Mouse (Mus musculus) stomach, embryonic 16.5 days (tissue): ENCODE measurements around the gene Ulk3. TPM values are rescaled to one million over a fixed set of nuclear protein-coding genes. Genes with fewer than 3 reads are reported as not detected.

Source experiments
- ATAC-seq: fragments of 200-750 bp; cut with Nextera tagmentation; 2 replicates; pipeline ENCODE4 v1.8.0; 2017; ENCODE audit warnings: moderate number of reproducible peaks, moderate TSS enrichment; ENCODE audit not compliant: insufficient read depth, low FRiP score
- H3K27ac ChIP-seq: fragments of 300-500 bp; sonication (generic); 2 replicates; pipeline ENCODE4 v1.5.1; 2014; ENCODE audit warnings: low read length
- H3K27me3 ChIP-seq: fragments of 300-500 bp; sonication (generic); 2 replicates; pipeline ENCODE4 v1.6.1; 2014; ENCODE audit warnings: low read length, control low read depth, mixed read lengths; ENCODE audit not compliant: control insufficient read depth, insufficient read depth
- H3K36me3 ChIP-seq: fragments of 300-500 bp; sonication (generic); 2 replicates; pipeline ENCODE4 v1.6.1; 2014; ENCODE audit warnings: low read length; ENCODE audit not compliant: control insufficient read depth, insufficient read depth
- H3K4me1 ChIP-seq: fragments of 300-500 bp; sonication (generic); 2 replicates; pipeline ENCODE4 v1.6.1; 2014; ENCODE audit warnings: low read length, control low read depth, mixed read lengths; ENCODE audit not compliant: control insufficient read depth, insufficient read depth
- H3K4me2 ChIP-seq: fragments of 300-500 bp; sonication (generic); 2 replicates; pipeline ENCODE4 v1.6.1; 2014; ENCODE audit warnings: low read depth, low read length, mixed read lengths
- H3K4me3 ChIP-seq: fragments of 300-500 bp; sonication (generic); replicated peaks from 2 replicates; pipeline ENCODE4 v1.5.1; 2014; ENCODE audit warnings: mild to moderate bottlenecking, low read length
- H3K9ac ChIP-seq: fragments of 300-500 bp; sonication (generic); 2 replicates; pipeline ENCODE4 v1.6.1; 2014; ENCODE audit warnings: low read length
- H3K9me3 ChIP-seq: fragments of 300-500 bp; sonication (generic); replicated peaks from 2 replicates; pipeline ENCODE4 v1.6.1; 2016; ENCODE audit warnings: low read length, control low read depth; ENCODE audit not compliant: control insufficient read depth
- WGBS: fragments of 180-500 bp; shearing (Covaris S2); extraction: QIAGEN DNeasy Blood & Tissue Kit; methylation state at CpG from one replicate; pipeline ENCODE4 v1.1.7; 2014; 5-methylcytosine and 5-hydroxymethylcytosine counted together
- polyA plus RNA-seq: library from polyadenylated mRNA; unstranded; fragments of >200 nt; fragmentation: Nextera tagmentation; extraction: Ambion mirVana; gene quantifications from 2 replicates; pipeline ENCODE4 v1.2.1, GENCODE M21; 2015

Gene Ulk3
- polyA plus RNA-seq, 1 experiment from 2014 or later: 22.3 TPM

- Histone ChIP-seq H3K9ac (no peak overlapping the region), H3K27ac (peak overlapping the region; percentile 11; the same call in 1 of the 2 replicates), H3K27me3 (no peaks in the 10 kb centered on the region), H3K36me3 (0 out of 2 replicates have a peak, but pooled peaks cover 10% of the 10 kb centered on the region), H3K4me3 (no peak overlapping the region), H3K4me2 (no peak overlapping the region), H3K4me1 (peaks cover 36% of the 10 kb centered on the region), H3K9me3 (no peaks in the 10 kb centered on the region)
- no peak for ATAC-seq
- WGBS: 30% methylated on average over 4 of the region's 4 CpGs
These were observed 44.3 kb downstream of the Ulk3 start for GRCm38 (mm10) chr9:57633481-57634024.

GRCm38 (mm10) chr9:57637272-57637671 is 48.0 kb downstream of the Ulk3 start:
- Histone ChIP-seq H3K27me3 (no peaks in the 10 kb centered on the region), H3K4me1 (peaks cover 62% of the 10 kb centered on the region), H3K27ac (peak overlapping the region; percentile 95), H3K9ac (no peak overlapping the region), H3K9me3 (no peaks in the 10 kb centered on the region), H3K36me3 (no peaks in the 10 kb centered on the region), H3K4me2 (peak overlapping the region; percentile 57), H3K4me3 (no peak overlapping the region)
- ATAC-seq: no peak
- WGBS: 37% methylated on average over 3 of the region's 3 CpGs

- Histone ChIP-seq H3K9ac (peak overlapping the region; percentile 59), H3K36me3 (no peaks in the 10 kb centered on the region), H3K4me1 (peaks cover 63% of the 10 kb centered on the region), H3K9me3 (no peaks in the 10 kb centered on the region), H3K27me3 (no peaks in the 10 kb centered on the region), H3K27ac (peak overlapping the region; percentile 95), H3K4me3 (peak overlapping the region; percentile 20), H3K4me2 (peak overlapping the region; percentile 57)
- 7% methylated on average over 6 of the region's 6 CpGs for WGBS
- peak; percentile 49; the same call in 1 of the 2 replicates for ATAC-seq
These were observed 48.6 kb downstream of the Ulk3 start for GRCm38 (mm10) chr9:57637741-57638322.

GRCm38 (mm10) chr9:57638651-57639459 is 49.6 kb downstream of the Ulk3 start:
- H3K27ac ChIP-seq: peak overlapping the region; percentile 95
- H3K36me3 ChIP-seq: no peaks in the 10 kb centered on the region
- H3K4me2 ChIP-seq: peak overlapping the region; percentile 57
- H3K27me3 ChIP-seq: no peaks in the 10 kb centered on the region
- ATAC-seq: peak; percentile 87
- 33% methylated on average over 8 of the region's 8 CpGs for WGBS
- H3K9ac ChIP-seq: peak overlapping the region; percentile 59
- no peaks in the 10 kb centered on the region for H3K9me3 ChIP-seq
- peaks cover 68% of the 10 kb centered on the region for H3K4me1 ChIP-seq
- peak overlapping the region; percentile 20; the same call in 1 of the 2 replicates for H3K4me3 ChIP-seq

GRCm38 (mm10) chr9:57639661-57640328 is 50.5 kb downstream of the Ulk3 start:
- Histone ChIP-seq H3K9me3 (no peaks in the 10 kb centered on the region), H3K9ac (peak overlapping the region; percentile 59), H3K27ac (peak overlapping the region; percentile 95), H3K4me3 (peak overlapping the region; percentile 32), H3K4me1 (peaks cover 69% of the 10 kb centered on the region), H3K27me3 (no peaks in the 10 kb centered on the region), H3K36me3 (no peaks in the 10 kb centered on the region), H3K4me2 (peak overlapping the region; percentile 57)
- ATAC-seq: no peak
- 60% methylated on average over 5 of the region's 5 CpGs for WGBS

GRCm38 (mm10) chr9:57640384-57640783 is 51.1 kb downstream of the Ulk3 start:
- H3K27me3 ChIP-seq: no peaks in the 10 kb centered on the region
- peak overlapping the region; percentile 59 for H3K9ac ChIP-seq
- 4% methylated on average over 15 of the region's 15 CpGs for WGBS
- peak overlapping the region; percentile 32 for H3K4me3 ChIP-seq
- peak; percentile 61 for ATAC-seq
- H3K36me3 ChIP-seq: no peaks in the 10 kb centered on the region
- peak overlapping the region; percentile 57 for H3K4me2 ChIP-seq
- H3K27ac ChIP-seq: peak overlapping the region; percentile 95
- H3K4me1 ChIP-seq: peaks cover 69% of the 10 kb centered on the region
- H3K9me3 ChIP-seq: no peaks in the 10 kb centered on the region

- Histone ChIP-seq H3K36me3 (no peaks in the 10 kb centered on the region), H3K9ac (peak overlapping the region; percentile 59), H3K9me3 (no peaks in the 10 kb centered on the region), H3K4me2 (peak overlapping the region; percentile 57), H3K27me3 (no peaks in the 10 kb centered on the region), H3K4me1 (peaks cover 69% of the 10 kb centered on the region), H3K27ac (peak overlapping the region; percentile 95), H3K4me3 (peak overlapping the region; percentile 32; the same call in 1 of the 2 replicates)
- no peak for ATAC-seq
- 42% methylated on average over 1 of the region's 1 CpGs for WGBS
These were observed 51.8 kb downstream of the Ulk3 start for GRCm38 (mm10) chr9:57641022-57641421.

GRCm38 (mm10) chr9:57641775-57642550 is 52.7 kb downstream of the Ulk3 start:
- Histone ChIP-seq H3K4me2 (no peak overlapping the region; the same call in 1 of the 2 replicates), H3K36me3 (no peaks in the 10 kb centered on the region), H3K9me3 (no peaks in the 10 kb centered on the region), H3K4me1 (peaks cover 73% of the 10 kb centered on the region), H3K4me3 (no peak overlapping the region), H3K27ac (0 out of 2 replicates have a peak overlapping the region, but pooled peaks have one; percentile 95), H3K27me3 (no peaks in the 10 kb centered on the region), H3K9ac (peak overlapping the region; percentile 2; the same call in 1 of the 2 replicates)
- 81% methylated on average over 13 of the region's 13 CpGs for WGBS
- ATAC-seq: no peak
